Comparison of ENCODE assay signal across 8 mouse cellular contexts in the genomic region with DNA sequence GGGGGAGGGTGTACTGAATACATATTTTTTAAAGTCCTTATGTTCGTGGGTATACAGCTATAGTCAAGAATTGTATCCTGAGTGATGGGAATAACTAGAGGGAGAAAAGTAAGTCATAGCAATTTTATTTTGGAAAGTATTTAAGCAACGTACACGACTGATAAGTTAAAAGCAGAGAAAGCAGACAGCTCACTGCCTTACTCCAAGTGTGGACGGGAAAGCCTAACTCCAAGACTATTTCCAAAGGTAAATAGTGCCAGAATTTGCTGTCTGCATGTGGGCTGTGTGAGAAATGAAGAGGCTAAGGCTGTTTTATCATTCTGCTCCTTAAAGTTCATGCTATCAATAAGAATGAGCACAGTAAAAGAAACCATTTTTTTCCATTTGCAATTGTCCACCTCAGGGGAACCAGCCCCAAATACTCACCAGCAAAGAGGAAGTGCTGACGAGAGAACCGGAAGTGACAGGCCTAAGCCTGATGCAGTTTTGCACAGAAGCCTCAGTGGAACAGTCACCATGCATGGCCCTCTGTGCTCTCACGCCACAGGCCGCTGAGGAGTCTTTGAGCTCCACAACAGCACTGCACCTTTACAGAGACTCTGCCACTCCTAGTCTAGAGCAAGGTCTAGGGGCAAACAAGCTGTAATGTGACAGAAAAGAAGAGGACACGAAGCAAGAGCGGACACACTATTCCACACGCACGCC. TPM values are rescaled to one million over a fixed set of nuclear protein-coding genes. Genes with fewer than 3 reads are reported as not detected.
DNase-seq lines count a peak whose midpoint lies in the region; ATAC-seq and TF ChIP-seq lines count a peak whose summit lies in the region.
"Had no signal": no experiment of that assay in that cellular context is flagged by ENCODE, and none has a peak within 500 bp of the region (broad histone marks: within the 10 kb centered on the region; RNA-seq: fewer than 3 reads in every experiment).

No protein-coding gene starts in this region.

- peaks cover 43% of the 10 kb centered on the region for H3K4me1 ChIP-seq in midbrain, embryonic 13.5 days (replicated peaks)
- 0 out of 2 replicates have a peak, but pooled peaks cover 4% of the 10 kb centered on the region for H3K4me1 ChIP-seq in midbrain, postnatal 0 days (ENCODE audit: insufficient read depth, low read length)
- H3K4me1 ChIP-seq in embryonic facial prominence, embryonic 10.5 days = peaks cover 27% of the 10 kb centered on the region

- H3K27me3 ChIP-seq in midbrain, embryonic 13.5 days = no peaks in the 10 kb centered on the region
- no peaks in the 10 kb centered on the region for H3K27me3 ChIP-seq in midbrain, postnatal 0 days (ENCODE audit: insufficient read depth, low read length)
- H3K27me3 ChIP-seq in embryonic facial prominence, embryonic 10.5 days (replicated peaks; ENCODE audit: low read depth, poor library complexity, severe bottlenecking) = no peaks in the 10 kb centered on the region
- H3K27me3 ChIP-seq: neural tube, embryonic 12.5 days had no signal

- H3K36me3 ChIP-seq in midbrain, embryonic 13.5 days = peaks cover 6% of the 10 kb centered on the region; the same call in 1 of the 2 replicates
- H3K36me3 ChIP-seq in midbrain, postnatal 0 days (ENCODE audit: insufficient read depth, low read length) = no peaks in the 10 kb centered on the region
- H3K36me3 ChIP-seq in embryonic facial prominence, embryonic 10.5 days (replicated peaks) = peaks cover 9% of the 10 kb centered on the region; the same call in 1 of the 2 replicates
- H3K36me3 ChIP-seq: neural tube, embryonic 12.5 days had no signal

- no peak overlapping the region for H3K4me3 ChIP-seq in midbrain, embryonic 13.5 days (replicated peaks)
- H3K4me3 ChIP-seq in midbrain, postnatal 0 days (ENCODE audit: low read depth, low read length) = no peak overlapping the region
- H3K4me3 ChIP-seq in embryonic facial prominence, embryonic 10.5 days = no peak overlapping the region
- H3K4me3 ChIP-seq: neural tube, embryonic 12.5 days had no signal

- WGBS in midbrain, embryonic 13.5 days = 73% methylated on average over 12 of the region's 12 CpGs
- 68% methylated on average over 12 of the region's 12 CpGs for WGBS in midbrain, postnatal 0 days
- 71% methylated on average over 12 of the region's 12 CpGs for WGBS in embryonic facial prominence, embryonic 10.5 days

- H3K4me2 ChIP-seq in midbrain, embryonic 13.5 days (replicated peaks) = no peak overlapping the region
- H3K4me2 ChIP-seq in midbrain, postnatal 0 days (ENCODE audit: low read depth, low read length, poor library complexity, severe bottlenecking) = no peak overlapping the region
- H3K4me2 ChIP-seq: neural tube, embryonic 12.5 days had no signal

- H3K9me3 ChIP-seq in midbrain, embryonic 13.5 days = no peaks in the 10 kb centered on the region
- no peaks in the 10 kb centered on the region for H3K9me3 ChIP-seq in midbrain, postnatal 0 days (ENCODE audit: low read length)
- no peaks in the 10 kb centered on the region for H3K9me3 ChIP-seq in embryonic facial prominence, embryonic 10.5 days
- H3K9me3 ChIP-seq: neural tube, embryonic 12.5 days had no signal

- H3K9ac ChIP-seq in midbrain, embryonic 13.5 days (replicated peaks) = no peak overlapping the region
- H3K9ac ChIP-seq in midbrain, postnatal 0 days (replicated peaks; ENCODE audit: low read length, poor library complexity, severe bottlenecking) = no peak overlapping the region
- H3K9ac ChIP-seq: neural tube, embryonic 12.5 days had no signal

- no peak for ATAC-seq in midbrain, embryonic 13.5 days
- no peak for ATAC-seq in midbrain, postnatal 0 days (ENCODE audit: low FRiP score)
- ATAC-seq in inflammation-experienced regulatory T-cells, adult 6 months = peak; percentile 64

- TF ChIP-seq CTCF in midbrain, postnatal 0 days (IDR thresholded peaks at IDR 0.05) = no peak

- 0 out of 2 replicates have a peak overlapping the region, but pooled peaks have one; percentile 32 for H3K27ac ChIP-seq in midbrain, embryonic 13.5 days
- H3K27ac ChIP-seq in midbrain, postnatal 0 days (ENCODE audit: low read depth, low read length) = no peak overlapping the region
- H3K27ac ChIP-seq in embryonic facial prominence, embryonic 10.5 days (replicated peaks) = peak overlapping the region; percentile 59; the same call in 1 of the 2 replicates
- H3K27ac ChIP-seq: neural tube, embryonic 12.5 days had no signal

- DNase-seq in midbrain, postnatal 0 days (ENCODE audit: low spot score) = no peak
- no peak for DNase-seq in embryonic facial prominence, embryonic 10.5 days (ENCODE audit: low spot score)
- peak; percentile 81 to 82 for DNase-seq in spleen, postnatal 36 days (ENCODE audit: low spot score in 2 of 2)
- no peak for DNase-seq in cerebellum, postnatal 10 days
- DNase-seq in frontal cortex, postnatal 14 days (ENCODE audit: low spot score in 2 of 2) = no peak

RNA-seq across cellular contexts. Expression of gene Ralgps2, which starts 18.0 kb away (rescaled TPM):
- 132 and 143 TPM in 2 replicates for polyA plus RNA-seq in midbrain, embryonic 13.5 days (2015; fragmentation: Nextera tagmentation; extraction: Ambion mirVana)
- 68.8 and 87.0 TPM in 2 replicates for total RNA-seq in midbrain, postnatal 0 days (2014; rRNA removed)
- 58.2 and 70.4 TPM in 2 replicates for polyA plus RNA-seq in midbrain, postnatal 0 days (2015; fragmentation: Nextera tagmentation; extraction: Ambion mirVana)
- 84.0 and 90.1 TPM in 2 replicates for polyA plus RNA-seq in embryonic facial prominence, embryonic 10.5 days (2016; fragmentation: Nextera tagmentation; extraction: Ambion mirVana)
- polyA plus RNA-seq in inflammation-experienced regulatory T-cells, adult 6 months (2017; shearing (Covaris generic)) = 10 to 100 TPM; 24.6 to 48.2 (median 34.1) TPM

Comparison
In these comparisons a context has a peak if more than half of its experiments do, and no peak if none do; other contexts are left out.
1. DNase-seq: peak in spleen, postnatal 36 days (2 of 2); none in midbrain, postnatal 0 days (single experiment), embryonic facial prominence, embryonic 10.5 days (single experiment), cerebellum, postnatal 10 days (0 of 2) and frontal cortex, postnatal 14 days (0 of 2).